Mouse (Mus musculus): ENCODE data around the gene Tmem132e.

Gene Tmem132e

DNA sequence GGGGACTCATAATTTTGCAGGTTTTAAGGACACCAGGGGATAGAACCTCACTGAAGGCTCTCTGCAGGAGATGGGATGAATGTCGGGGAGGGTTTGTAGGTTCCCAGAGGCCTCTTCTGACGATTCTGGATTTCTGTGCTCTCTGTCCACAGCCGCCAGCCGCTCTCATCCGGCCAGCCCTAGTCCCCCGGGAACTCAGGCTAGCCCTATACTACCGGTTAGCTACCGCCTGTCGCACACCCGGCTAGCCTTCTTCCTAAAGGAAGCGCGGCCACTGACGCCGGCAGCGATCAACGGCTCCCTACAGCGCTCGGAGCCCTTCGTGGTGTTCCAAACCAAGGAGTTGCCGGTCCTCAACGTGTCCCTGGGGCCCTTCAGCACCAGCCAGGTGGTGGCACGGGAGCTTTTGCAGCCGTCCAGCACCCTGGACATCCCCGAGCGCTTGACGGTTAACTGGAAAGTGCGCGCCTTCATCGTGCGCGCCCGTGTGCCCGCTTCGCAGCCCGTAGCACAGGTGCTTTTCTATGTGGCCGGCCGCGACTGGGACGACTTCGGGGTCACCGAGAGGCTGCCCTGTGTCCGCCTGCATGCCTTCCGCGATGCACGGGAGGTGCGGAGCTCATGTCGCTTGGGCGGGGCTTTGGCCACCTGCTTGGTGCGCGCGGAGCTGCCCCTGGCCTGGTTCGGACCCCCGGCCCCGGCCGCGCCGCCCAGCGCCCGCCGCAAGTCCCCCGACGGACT, 45.6 kb downstream of the Tmem132e start:
- DNase-seq (ENCODE audit: low spot score in 2 of 2) = no peak

DNA sequence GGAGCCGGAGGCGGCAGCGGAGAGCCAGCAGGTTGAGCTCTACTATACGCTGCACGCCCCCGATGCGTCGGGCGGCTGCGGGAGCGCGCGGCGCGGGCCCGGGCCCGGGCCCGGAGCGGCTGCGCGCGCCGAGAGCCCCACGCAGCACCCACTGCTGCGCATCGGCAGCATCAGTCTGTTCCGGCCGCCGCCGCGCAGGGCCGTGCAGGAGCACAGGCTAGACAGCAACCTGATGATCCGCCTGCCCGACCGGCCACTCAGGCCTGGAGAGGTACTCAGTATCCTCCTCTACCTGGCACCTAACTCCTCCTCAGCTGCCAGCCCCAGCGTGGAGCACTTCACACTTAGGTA, 46.1 kb downstream of the Tmem132e start:
- DNase-seq (ENCODE audit: low spot score in 2 of 2) = no peak

- DNase-seq (ENCODE audit: low spot score in 2 of 2) = no peak
These were observed 59.8 kb downstream of the Tmem132e start for GRCm38 (mm10) chr11:82448485-82448884.

- no peak for DNase-seq (ENCODE audit: low spot score in 2 of 2)
These were observed 63.8 kb downstream of the Tmem132e start for GRCm38 (mm10) chr11:82452516-82452915.

- no peak for DNase-seq (ENCODE audit: low spot score in 2 of 2)
These were observed 64.5 kb downstream of the Tmem132e start for GRCm38 (mm10) chr11:82453230-82453629.

DNA sequence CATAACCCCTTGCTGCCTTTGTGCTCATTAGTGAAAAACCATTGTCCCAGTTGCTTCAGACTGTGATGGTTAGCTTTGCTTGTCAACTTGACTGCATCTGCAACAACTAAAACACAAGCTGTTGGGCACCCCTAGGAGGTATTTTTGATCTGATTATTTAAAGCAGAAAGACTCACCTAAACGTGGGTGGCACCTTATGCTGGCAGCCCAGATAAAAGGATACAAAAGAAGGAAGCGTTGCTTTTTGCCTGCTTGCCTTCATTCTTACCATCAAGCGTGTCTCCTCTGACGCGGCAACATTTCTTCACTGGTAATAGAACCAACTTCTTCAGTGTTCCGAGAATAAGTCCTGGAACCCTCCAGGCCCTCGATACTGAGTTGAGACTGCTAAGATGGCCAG, 72.6 kb downstream of the Tmem132e start:
- DNase-seq (ENCODE audit: low spot score in 2 of 2) = no peak

GRCm38 (mm10) chr11:82465536-82465935, 76.8 kb downstream of the Tmem132e start:
- DNase-seq (ENCODE audit: low spot score in 2 of 2) = no peak

DNA sequence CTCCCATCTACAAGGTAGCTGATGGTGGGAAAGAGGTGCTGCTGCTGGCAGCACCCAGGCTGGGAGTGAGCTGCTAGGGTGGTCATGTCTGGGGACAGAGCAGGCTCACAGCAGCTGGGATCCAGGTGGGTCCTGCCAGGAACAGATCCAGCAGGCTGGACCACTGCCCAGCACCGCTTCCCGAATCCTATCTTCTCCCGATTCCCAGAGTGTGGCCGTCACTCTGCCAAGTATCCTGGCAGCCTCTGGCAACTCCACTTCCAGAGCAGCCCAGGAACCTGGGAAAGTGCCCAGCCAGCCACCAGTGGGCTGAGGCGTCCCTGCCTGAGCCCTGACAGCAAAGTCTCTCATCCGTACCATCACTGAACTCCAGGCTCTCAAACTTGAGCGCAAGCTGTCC, 78.5 kb downstream of the Tmem132e start:
- no peak for DNase-seq (ENCODE audit: low spot score in 2 of 2)

GRCm38 (mm10) chr11:82471076-82471475, 82.4 kb downstream of the Tmem132e start:
- no peak for DNase-seq (ENCODE audit: low spot score in 2 of 2)

DNA sequence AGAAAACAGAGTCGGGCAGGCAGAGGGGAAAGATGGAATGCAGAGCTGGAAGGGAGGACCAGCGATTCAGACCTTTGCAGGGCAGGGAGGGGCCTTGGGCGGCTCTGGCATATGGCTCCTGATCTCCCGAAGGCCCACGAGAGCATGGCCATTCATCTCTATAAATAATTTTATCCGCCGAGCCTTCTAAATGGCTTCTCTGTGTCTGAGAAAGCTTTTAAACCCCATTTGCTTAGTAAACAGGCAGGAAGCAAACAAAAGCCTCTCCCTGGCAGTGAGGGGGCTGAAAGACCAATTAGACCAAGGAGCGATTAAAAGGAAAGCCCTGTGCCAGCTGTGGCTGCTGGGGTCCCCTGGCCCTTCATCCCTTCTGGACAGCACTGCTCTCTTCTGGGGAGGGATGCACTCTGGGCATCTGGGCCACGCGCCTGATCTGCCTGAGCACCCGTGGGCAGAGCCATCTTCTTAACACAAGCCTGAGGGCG, 84.5 kb downstream of the Tmem132e start:
- no peak for DNase-seq (ENCODE audit: low spot score in 2 of 2)

GRCm38 (mm10) chr11:82476092-82476491, 87.4 kb downstream of the Tmem132e start:
- no peak for DNase-seq (ENCODE audit: low spot score in 2 of 2)

DNA sequence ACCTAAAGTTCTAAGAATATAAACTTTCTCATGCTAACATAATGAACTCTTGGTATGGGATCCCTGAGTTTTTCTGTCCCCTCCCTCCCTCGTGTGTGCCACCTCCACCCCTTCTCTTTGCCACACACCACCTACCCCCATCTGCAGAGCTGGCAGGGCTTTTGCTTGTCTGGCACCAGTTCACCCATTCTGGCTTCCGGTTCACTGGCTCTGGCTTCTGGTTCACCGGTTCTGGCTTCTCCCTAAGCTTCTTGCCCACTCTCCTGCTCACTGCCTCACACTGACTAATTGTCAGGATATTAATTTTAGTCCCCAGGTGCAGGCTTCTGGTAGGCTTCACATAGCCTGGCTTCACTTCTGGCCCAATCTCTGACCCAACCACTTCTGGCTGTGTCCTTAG, 88.7 kb downstream of the Tmem132e start:
- DNase-seq (ENCODE audit: low spot score in 2 of 2) = no peak

- DNase-seq (ENCODE audit: low spot score in 2 of 2) = peak in 1 of 2 experiments; percentile 22
These were observed 92.2 kb downstream of the Tmem132e start for GRCm38 (mm10) chr11:82480941-82481340.

DNA sequence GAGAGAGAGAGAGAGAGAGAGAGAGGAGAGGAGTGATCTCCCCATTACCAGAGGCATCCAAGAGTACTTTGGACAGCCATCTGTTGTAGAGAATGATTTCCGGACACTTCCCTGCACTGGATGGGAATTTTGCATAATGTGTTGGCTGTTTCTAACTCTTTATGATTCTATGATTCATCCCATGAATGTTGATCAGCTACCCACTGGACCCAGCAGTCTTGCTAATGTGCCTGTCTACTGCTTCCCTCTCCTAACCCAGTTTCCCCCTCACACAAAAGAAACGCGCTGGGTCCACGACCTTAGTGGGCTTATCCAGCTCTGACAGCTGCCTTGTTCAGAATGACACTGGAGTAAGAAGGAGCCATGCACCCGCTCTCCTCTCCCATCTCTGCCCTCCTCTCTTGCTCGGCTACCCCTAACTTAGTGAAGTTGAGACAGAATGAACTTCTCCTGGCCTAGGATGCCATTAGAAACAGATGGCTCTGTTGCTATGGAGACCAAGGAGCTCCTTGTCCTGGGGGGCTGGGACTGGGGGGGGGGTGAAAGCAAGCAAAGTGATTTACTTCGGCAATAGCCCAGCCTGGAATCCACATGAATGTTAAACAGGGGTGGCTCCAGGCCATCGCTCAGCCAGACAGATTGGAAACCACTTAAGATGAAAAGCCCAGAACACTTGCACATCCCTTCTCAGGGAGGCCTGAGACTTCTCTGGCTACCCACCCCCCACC, 98.8 kb downstream of the Tmem132e start:
- DNase-seq (ENCODE audit: low spot score in 2 of 2) = peak in 1 of 2 experiments; percentile 55

GRCm38 (mm10) chr11:82490896-82491295, 102.2 kb downstream of the Tmem132e start:
- DNase-seq (ENCODE audit: low spot score in 2 of 2) = peak in 1 of 2 experiments; percentile 52

All from urinary bladder, postnatal 4 days (tissue).